Mouse (Mus musculus): ENCODE data around the gene Emilin3.
A peak's percentile ranks its signal among the peaks of the same experiment; 100 is the strongest.
"Not testable (repeated sequence)": the region's sequence is repeated elsewhere in the genome, so short reads cannot be mapped to it uniquely, and the experiment has no call there.

Gene Emilin3

DNA sequence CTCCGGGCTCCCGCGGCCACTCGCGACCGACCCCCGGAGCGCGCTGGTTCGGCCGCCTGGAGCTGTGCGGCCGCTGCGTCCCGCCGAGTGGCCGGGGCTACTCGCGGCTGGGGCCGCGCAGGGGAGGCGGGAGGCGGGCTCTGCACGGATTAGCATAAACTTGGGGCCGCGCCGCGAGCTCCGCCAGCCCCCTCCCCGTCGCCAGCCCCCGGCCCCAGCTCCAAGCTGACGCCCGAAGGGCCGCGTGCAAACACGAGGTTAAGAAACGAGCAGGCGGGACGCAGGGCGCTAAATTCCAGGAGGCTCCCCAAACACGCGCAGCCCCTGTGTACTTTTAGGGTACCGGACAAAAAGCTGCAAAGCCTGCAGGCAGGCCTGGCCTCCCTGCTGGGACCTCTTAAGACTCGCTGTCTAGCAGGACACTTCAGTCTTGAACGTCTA, at the start of gene Emilin3:
TSS of gene Emilin3 (minus strand) at position 98 of the 441 bp plus-strand sequence.
- no peak for DNase-seq

DNA sequence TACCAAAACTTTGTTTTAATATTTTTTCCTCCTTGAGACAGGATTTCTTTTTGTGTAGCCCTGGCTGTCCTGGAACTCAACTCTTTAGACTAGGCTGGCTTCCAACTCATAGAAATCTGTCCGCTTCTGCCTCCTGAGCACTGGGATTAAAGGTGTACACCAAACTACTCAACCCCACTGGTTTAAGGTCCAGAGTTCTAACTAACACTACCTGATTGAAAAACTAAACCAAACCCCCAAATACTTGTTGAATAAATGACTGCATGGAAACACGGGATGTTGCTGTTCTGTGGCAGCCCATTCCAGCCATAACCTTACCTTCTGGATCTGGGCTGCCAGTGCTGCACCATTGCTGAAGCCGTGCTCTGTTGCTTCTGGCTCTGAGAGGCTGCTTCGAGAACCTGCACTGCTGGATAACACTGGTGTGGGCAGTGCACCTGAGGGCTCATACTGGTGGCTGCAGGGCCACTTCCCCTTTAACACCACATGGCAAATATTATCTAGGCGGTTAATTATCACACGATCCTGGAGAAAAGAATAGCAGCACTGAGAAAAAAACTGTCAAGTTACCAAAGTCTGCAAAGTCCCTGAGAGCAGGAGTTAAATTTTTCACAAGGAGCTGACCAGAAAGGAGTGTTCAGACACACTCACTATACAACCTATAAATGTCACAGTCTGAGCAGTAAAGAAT, 49.0 kb upstream of the Emilin3 start:
- no peak for DNase-seq

DNA sequence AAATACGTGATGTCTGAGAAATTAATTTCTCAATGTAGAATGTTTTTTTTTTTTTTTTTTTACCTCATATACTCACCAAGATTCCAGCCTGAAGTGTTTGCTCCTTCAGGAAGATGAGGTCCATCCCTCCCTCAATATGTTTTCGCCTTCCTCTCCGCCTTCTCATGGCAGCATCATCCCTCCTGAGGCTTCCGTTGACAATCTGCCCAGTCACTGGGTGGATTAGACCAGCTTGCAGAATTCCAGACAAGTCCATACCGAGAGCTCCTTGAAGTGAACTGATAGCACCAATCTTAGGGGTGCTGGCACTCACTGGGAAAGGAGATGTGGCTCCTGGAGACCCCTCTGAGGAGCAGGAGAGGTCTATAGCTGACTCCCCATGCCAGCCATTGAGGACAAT, 47.8 kb upstream of the Emilin3 start:
- DNase-seq = no peak

DNA sequence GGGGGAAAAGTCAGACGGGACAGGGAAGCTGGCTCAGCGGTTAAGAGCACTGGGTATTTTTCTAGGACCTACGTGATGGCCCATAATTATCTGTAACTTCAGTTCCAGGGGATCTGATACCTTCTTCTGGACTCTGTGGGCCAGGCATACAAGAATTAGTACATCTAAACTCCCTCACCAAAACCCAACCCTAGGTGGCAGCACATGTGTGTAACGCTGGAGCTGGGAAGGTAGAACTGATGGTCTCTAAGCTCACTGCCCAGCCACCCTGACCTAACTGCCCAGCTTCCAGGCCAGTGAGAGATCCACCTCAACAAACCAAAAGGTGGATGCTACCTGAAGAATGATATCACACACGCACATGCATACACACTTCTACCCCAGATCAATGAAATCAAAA, 46.6 kb upstream of the Emilin3 start:
- peak; percentile 33 for DNase-seq

DNA sequence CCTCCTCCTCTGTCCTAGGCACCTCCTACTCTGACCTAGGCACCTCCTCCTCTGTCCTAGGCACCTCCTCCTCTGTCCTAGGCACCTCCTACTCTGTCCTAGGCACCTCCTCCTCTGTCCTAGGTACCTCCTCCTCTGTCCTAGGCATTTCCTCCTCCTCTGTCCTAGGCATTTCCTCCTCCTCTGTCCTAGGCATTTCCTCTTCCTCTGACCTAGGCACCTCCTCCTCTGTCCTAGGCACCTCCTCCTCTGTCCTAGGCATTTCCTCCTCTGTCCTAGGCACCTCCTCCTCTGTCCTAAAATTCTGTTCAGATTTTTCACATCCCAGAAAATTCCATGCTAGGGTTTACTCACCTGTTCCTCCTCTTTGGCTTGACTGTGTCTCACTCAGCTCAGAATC, 45.7 kb upstream of the Emilin3 start:
- not testable (repeated sequence) for DNase-seq

DNA sequence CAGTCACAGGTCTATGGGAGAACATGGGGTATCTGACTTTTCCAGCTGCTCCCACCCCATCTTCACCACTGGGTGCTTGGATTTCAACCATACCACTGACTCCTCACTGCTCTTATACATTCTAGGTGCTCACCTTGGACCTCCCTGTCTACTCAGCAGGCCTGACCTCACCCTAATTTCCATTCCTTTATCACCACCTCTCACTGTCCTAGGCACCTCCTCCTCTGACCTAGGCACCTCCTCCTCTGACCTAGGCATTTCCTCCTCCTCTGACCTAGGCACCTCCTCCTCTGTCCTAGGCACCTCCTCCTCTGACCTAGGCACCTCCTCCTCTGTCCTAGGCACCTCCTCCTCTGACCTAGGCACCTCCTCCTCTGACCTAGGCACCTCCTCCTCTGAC, 45.2 kb upstream of the Emilin3 start:
- DNase-seq = not testable (repeated sequence)

DNA sequence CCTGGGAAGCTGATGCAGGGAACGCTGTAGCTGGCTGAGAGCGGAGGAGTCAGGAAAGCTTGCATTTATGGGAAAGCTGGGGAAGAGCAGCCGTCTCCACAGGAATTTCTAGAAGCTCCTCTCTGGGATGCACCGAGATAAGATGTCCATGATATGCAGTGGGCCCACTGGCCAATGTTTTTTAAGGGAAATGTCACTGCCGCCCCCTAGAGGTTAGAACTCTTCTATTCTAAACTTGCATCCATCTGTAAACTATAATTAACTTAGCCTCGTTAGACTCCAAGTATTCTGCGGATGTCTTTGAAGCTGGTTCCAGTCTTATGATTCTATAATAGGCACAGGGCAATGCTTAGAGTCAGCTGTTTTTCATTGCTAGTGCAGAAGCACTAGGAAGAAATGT, 43.2 kb upstream of the Emilin3 start:
- peak; percentile 35 for DNase-seq

DNA sequence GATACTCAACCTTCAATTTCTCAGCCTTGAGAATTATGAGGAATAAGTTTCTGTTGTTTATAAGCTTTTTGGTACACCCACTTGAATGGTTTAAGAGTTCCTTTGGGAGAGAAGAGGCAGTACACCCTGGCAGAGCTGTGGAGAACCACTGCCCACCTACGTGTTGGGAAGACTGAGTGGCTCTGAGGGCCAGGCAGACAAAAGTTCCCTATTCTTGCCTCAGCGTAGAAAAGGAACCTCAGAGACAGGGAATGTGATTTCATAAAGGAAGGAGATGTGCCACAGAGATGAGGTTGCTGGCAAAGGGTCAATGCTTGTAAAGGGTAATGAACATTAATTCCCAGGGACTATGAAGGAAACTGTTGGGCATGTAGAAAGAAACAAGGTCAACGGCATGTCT, 42.4 kb upstream of the Emilin3 start:
- no peak for DNase-seq

DNA sequence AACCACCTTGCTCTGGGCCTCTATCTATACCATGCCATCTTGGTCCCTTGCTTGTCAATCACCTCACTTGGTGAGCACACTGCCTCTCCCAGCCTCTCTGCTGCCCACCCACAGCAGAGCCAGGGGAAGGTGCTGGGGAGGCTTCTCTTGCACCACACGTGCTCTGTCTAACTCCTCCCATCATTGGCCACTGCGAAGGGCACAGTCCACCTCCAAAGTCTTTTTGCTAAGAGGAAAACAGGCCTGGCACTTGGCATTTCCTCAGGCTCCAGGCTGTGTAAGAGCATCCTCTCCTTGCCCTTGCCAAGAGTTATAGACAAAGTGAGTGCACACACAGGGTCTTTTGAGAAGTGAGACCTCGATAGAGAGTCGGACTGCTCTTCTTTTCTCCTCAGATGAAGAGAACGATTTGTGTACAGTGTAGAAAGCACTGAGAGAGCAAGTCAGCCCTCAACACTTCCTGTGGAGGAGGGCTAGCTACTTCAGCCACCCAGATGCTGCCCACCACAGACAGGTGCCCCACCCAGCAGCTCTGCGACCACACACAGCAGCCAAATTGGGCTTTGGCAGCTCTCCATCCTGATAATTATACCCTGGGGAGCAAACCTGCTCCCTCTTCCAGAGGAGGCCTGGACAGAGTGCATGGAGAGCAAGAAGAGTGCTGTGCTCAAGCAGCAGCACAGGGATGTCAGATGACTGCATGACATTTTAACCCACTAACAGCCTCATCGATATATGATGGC, 41.2 kb upstream of the Emilin3 start:
- no peak for DNase-seq

DNA sequence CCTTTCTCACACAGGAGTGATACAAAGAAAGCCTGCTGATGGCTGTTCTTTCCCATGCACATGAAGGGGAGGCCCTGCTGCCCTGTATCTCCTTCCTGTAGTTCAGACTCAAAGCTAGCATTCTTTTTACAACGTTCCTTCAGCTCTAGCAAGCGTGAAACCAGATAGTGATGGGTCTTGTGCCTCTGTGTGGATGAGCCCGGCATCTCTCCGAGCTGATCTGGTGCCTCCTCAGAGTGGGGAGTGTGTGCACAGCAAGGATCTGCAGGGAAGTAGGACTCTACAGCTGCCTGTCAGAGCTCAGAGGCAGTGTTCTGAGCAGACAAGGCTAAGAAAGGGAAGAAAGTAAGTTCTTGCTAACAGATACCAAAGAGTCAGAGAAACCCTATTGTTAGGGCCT, 39.5 kb upstream of the Emilin3 start:
- DNase-seq = no peak

DNA sequence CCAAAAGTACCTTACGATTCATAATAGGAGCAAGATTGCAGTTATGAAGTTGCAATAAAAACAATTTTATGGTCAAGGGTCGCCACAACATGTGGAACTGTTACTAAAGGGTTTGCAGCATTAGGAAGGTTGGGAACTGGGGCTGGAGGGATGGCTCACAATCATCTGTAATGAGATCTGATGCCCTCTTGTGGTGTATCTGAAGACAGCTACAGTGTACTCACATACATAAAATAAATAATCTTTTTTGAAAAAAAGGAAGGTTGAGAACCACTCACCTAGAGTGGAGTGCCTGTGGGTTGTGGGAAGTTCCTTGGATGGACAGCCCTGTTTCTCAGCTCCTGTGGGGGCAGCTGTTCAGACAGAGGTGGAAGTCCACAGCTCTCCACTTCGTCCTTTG, 30.3 kb upstream of the Emilin3 start:
- DNase-seq = no peak

DNA sequence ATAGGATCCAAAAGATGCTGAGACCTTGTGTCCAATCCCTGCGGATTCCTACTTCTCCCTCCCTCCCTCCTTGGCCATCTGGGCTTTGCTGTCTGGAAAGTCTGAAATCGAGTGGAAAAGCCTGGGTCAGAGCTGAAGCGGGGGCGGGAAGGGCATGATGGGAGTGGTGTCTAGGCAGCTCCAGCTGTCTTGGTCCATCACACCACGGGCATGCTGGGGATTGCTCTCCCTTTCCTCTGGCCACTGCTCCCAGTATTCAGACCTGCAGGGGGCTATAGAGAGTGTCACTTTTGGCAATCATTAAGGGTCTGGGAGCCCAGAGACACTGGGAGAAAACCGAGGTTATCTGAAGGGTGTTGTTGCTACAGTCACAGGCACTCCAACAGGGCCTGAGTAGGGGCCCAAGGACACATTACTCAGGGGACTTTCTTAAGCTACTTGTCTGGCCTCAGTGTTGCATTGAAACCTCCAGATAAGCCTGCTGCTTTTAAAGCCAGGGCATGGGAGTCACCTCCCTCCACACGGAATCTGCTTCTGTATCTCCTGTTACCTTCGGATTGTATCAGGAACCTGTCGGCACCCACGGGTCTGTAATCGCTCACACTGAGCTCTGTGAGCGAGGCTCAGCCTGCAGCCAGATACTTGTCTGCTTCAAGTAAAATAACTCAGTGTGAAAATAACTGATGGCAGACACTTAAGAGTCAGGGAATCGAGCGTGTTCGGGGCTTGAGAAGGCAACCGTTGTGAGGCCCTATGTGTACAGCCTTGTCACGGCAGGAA, 29.0 kb upstream of the Emilin3 start:
- DNase-seq = no peak

DNA sequence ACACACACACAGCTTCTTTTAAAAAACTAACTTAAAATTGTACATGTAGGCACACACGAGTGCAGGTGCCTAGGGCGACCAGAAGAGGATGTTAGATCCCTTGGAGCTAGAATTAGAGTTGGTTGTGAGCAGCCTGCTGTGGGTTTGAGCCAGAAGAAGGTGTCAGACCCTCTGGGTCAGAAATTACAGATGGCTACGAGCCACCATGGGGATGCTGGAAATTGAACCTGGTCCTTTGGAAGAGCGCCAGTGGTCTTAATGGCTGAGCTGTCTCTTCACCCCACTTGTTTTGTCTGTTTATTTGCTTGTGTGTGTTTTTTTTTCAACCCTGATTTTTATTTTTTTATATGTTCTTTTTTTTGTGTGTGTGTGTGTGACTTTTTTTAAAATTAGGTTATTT, 22.3 kb upstream of the Emilin3 start:
- DNase-seq = no peak

DNA sequence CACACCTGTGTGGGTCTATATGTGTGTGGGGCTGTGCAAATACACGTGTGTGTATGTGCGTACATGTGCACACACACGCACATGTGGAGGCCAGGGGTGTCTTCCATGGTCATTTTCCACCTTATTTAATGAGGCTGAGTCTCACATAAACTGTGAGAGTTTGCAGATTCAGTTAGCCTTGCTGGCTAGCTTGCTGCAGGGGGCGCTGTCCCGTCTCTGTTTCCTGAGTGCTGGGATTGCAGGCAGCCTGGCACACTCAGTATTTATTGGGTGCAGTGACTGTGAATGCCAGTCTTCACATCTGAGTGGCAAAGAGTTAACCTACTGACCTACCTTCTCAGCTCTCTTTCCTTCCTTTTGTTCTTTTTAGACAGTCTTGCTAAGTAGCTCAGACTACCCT, 21.8 kb upstream of the Emilin3 start:
- no peak for DNase-seq

DNA sequence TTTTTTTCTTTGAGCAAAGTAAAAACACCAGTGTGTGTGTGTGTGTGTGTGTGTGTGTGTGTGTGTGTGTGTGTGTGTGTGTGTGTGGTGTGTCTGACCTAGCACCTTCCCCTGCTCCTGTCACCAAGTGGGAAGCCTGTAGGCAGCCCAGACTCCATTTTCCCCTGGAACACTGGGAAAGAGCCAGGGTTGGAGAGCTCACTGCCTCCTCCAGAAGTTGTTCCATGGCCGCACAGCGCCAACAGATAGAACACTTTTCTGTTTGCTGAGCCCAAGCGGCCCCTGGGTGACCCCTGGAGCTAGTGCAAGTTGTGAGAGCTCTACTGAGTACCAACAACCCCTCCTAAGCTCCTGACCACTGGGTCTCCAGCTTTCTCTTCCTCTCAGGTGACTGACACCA, 20.9 kb upstream of the Emilin3 start:
- DNase-seq = no peak

DNA sequence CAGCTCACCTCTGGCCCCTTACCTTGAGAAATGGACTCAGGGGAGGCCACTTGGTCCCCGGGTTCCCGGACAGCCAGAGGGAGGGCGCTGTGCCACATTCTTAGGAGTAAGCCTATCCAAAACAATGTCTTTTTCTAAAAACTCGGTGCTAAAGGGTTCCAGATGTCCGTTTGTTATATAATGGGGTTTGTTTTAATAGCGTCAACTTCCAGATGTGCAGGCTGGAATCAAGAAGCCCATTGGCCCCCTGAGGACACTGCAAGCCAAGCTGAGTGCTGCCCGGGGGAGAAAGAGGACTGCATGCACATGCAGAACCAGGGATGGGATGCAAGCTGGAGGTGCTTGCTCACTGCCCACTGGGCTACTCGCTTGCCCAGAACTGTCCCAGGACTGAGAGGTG, 20.2 kb upstream of the Emilin3 start:
- DNase-seq = no peak

DNA sequence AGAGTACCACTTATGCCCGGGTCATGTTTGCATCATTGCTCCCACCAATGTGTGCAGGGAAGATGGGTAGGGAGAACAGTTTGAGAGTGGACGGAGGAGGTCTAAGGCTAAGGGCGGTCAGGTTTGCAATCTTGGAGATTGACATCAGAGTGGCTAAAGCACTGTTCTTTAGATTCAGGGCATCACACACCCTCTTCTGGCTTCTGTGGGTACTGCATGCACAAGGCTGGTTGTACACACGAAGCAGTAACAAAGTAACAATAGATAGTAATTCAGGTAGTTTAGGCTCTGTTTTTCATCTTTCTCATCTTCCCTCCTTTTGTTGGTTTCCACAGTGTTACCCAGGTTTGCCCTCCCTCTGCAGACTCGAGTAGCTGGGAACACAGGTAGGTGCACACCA, 19.2 kb upstream of the Emilin3 start:
- no peak for DNase-seq

DNA sequence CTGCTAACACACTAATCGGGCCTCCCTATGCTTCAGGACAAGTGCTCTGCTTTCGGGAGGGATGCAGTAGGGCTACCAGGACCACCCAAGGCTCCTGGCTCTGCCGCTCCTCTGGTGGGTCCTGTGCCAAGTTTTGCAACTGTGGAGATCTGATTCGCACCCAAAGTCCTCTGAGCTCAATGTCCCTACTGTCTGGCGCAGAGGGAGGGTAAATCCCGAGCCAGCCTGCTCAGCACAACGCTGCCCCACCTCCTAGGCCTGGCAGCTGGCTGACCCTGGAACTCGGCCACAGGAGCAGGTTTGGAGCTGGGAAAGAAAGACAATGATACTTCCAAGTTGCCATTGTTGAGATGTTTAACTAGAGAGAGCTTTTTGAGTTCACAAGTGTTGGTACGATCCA, 13.1 kb upstream of the Emilin3 start:
- DNase-seq = no peak

DNA sequence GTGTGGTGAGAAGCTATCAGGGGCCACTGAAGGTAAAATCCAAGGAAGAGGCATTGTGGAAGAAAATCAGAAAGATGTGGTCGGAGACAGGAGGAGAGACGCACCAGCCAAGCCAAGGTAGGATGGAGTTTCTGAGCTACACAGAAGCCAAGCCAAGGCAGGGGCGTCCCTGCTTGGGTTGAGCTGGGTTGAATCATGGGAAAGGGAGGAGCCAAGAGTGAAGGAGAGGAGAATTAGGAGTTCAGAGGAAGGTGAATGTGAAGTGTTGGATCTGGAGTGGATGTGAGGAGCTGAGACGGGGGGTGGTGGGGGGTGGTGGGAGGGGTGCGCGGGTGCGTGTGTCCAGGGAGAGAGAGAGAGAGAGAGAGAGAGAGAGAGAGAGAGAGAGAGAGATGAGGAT, 9.2 kb upstream of the Emilin3 start:
- no peak for DNase-seq

DNA sequence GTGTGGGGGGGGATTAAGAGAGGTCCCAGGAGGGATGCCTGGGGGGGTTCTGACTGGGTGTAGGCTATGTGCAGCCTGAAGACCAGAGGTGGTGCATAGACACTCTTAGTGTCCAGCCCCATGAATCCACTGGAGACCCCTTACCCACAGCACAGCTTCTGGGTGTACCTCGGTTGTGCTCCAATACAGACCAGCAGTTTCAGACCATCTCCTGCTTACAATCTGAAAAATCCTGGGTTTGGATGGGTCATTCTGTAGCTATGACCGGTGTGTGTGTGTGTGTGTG, 6.7 kb upstream of the Emilin3 start:
- DNase-seq = no peak

DNA sequence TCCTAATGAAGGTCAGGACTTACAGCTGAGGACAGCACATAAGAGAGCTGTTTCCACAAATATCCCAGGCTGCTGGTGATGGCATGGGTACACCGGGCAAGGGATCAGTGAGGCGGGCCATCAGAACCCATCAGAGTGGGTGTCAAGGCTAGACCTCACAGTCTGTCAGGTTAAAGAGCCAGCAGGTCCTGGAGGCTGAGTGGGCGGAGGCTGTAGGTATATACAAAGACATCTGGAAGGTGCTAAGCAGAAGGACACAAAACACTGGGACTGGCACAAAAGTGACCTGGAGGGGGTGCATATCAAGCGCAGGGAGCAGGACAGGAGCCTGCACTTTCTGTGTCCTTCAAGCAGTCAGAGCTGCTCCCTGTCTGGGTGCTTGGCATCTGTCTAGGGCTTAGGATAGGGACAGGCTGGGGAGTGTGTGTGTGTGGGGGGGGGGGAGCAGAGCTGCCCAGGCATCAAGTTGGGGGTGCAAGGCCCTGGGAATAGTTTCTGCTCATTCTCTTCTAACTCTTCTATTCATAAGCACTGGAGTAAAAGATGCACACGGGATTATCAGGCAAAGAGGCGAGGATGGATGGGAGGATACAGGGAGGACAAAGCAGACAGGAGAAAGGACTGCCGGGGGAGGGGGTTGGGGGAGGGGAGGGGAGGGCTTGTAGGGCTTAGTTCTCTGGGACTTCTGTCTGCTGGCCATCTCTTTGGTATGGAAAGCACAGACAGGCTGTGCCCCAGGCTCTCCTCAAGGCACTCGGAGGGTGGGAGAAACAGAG, 6.2 kb upstream of the Emilin3 start:
- DNase-seq = no peak

DNA sequence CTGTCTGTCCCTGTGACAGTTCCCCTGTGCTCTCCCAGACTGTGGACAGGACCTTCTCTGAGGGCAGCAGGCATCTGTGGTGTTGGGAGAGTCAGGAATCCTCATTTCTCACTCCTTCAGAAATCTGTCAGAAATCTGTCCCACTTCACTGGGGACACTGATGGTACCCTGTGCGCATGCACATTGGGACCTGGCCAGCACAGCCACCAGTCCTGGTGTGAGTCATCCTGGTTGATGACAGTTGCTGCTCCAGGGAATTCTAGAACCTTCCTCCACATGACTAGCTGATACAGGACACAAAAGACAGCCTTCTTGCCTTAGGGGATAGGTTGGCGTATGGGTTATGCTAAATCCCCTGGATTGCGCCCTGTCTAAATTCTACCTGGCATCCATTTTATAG, 5.2 kb upstream of the Emilin3 start:
- DNase-seq = no peak

DNA sequence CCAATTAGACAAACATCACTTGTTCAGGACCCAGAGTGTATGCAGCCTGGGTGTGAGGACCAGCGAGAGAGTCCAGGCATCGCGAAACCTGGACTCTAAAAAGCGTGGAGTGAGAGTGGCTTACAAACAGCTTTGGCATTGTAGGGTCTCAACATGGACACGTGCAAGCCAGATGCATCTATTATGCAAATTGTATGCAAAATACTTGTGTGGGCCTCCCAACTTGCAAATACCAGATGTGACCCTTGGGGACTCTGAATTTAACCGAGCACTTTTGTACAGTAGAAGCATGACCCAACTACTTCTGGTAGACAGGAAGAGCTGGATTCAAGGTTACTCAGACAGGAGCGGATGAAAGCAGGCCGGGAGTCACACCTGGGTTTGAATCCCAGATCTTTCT, 4.6 kb upstream of the Emilin3 start:
- DNase-seq = no peak

Measured in lung, postnatal 36 days (tissue).